Mouse (Mus musculus): ENCODE results near the gene Gdi2.

- TF ChIP-seq CEBPB (IDR thresholded peaks at IDR 0.05; ENCODE audit: insufficient read depth, poor library complexity, severe bottlenecking), result no peak
- TF ChIP-seq POLR2A (IDR thresholded peaks at IDR 0.05; ENCODE audit: insufficient read length, low read depth), result no peak
- no peak for TF ChIP-seq MAX (IDR thresholded peaks at IDR 0.05; ENCODE audit: low read depth)
- TF ChIP-seq TCF12 (IDR thresholded peaks at IDR 0.05; ENCODE audit: insufficient read depth, poor library complexity, severe bottlenecking), result no peak
- TF ChIP-seq REST (IDR thresholded peaks at IDR 0.05; ENCODE audit: insufficient read depth, insufficient read length), result no peak
Observed at GRCm38 (mm10) chr13:3538969-3539562, 1.2 kb downstream of the Gdi2 start.

All from myocyte (in vitro differentiated cells).